Mouse (Mus musculus) lung, postnatal 10 days (tissue): ENCODE results near the gene Gstm2.
"Not testable (repeated sequence)": the region's sequence is repeated elsewhere in the genome, so short reads cannot be mapped to it uniquely, and the experiment has no call there.

ENCODE experiments used
- DNase-seq: peaks from one replicate; pipeline ENCODE4 v3.0.0; 2021

Gene Gstm2

DNA sequence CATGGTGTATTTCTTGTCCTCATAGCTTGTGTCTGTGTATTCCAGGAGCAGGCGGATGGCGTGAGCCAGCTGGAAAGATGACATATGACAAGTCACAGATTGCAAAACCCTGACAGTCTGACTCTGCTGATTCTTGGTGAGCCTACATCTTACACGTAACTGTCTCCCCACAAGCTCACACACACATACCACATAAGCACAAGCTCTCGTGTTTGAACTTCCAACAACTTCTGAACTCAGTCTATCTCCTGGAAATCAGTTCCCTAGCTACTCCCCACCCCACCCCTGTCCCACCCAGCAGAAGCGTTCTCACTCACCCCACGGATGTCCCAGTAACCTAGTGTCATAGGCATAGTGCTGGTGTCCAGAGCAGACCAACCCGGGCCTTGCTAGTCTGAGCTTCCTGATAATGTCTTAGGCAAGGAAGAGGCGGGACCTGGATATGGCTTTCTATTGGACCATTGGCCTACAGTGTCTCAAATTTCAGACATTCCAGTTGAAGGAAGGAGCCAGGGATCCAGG lies at the start of gene Gstm2:
TSS of gene Gstm2 (minus strand) at position 413 of the 522 bp plus-strand sequence.
- DNase-seq: peak; percentile 81

GRCm38 (mm10) chr3:108033156-108033555 lies 46.9 kb upstream of the Gstm2 start:
- peak; percentile 48 for DNase-seq

- DNase-seq: no peak
Measured at GRCm38 (mm10) chr3:108032113-108032512, 45.9 kb upstream of the Gstm2 start.

GRCm38 (mm10) chr3:108028641-108029365 lies 42.5 kb upstream of the Gstm2 start:
- no peak for DNase-seq

DNA sequence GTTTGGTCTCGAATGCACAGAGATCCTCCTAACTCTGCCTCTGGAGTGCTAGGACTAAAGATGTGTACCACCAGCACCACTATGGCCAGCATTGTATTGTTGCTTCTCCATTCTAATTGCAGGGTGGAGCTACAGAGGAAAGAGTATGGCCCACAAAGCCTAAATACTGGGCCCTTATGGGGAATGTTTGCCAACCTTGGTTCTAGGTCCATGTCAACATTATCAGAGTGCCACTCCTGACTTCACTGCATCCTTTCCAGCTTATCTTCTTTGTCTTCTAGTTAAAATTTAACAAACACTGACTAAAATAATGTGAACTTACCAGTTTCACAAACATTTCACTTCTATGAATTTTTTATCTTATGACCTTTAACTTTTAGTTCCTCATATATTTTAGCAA lies 40.3 kb upstream of the Gstm2 start:
- DNase-seq: no peak

- DNase-seq: no peak
Measured at GRCm38 (mm10) chr3:108026049-108026448, 39.8 kb upstream of the Gstm2 start.

- DNase-seq: no peak
Measured at GRCm38 (mm10) chr3:108025318-108025717, 39.1 kb upstream of the Gstm2 start.

DNA sequence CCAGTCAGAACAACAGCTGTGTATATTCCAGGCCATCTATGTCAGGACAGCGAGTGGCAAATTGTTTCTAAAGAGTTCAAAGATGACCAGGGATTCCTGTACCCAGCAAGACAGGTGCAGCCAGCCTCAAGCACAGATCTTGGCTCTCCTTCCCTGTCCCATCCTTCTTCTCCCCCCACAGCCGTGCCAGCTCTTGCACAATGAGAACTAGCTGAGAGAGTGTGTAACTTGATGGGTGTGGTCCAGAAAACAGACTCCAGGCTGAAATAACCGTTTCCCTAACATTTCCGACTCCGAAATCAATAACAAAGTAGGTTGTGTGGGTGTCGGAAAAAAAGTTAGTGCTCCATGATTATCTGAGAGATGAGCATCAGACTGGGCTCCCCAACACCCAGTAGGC lies 36.4 kb upstream of the Gstm2 start:
- DNase-seq: peak; percentile 33

- not testable (repeated sequence) for DNase-seq
Measured at GRCm38 (mm10) chr3:108020351-108021022, 34.2 kb upstream of the Gstm2 start.

- DNase-seq: not testable (repeated sequence)
Measured at GRCm38 (mm10) chr3:108019226-108019625, 33.0 kb upstream of the Gstm2 start.

DNA sequence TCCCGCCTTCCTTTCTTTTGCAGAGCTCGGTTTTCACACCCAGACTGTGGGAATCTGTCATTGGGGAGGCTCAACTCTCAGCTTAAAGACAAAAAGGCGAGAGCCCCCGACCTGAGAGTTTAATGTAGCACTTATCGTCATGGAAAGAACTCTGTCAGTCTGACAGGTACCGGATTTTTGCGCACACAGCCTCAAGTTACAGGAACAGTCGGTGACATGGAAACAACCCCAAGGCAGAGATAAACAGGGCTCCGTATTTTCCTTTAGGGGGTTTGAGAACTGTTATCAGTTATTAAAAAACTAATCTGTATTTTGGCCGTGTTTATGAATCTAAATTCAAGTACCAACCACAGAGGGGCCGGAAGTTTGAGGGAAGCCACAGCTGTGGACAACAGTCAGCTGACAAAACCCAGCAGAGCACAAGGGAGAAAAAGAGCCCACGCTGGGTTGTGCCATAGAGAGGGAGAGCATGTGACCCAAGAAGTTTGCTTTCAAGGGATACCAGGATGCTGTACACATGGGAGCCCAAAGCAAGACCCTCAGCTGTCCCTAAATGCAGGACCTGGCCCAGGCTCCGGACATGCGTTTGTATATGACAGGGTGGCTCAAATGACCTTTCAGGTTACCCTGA lies 32.1 kb upstream of the Gstm2 start:
- DNase-seq: peak; percentile 63

DNA sequence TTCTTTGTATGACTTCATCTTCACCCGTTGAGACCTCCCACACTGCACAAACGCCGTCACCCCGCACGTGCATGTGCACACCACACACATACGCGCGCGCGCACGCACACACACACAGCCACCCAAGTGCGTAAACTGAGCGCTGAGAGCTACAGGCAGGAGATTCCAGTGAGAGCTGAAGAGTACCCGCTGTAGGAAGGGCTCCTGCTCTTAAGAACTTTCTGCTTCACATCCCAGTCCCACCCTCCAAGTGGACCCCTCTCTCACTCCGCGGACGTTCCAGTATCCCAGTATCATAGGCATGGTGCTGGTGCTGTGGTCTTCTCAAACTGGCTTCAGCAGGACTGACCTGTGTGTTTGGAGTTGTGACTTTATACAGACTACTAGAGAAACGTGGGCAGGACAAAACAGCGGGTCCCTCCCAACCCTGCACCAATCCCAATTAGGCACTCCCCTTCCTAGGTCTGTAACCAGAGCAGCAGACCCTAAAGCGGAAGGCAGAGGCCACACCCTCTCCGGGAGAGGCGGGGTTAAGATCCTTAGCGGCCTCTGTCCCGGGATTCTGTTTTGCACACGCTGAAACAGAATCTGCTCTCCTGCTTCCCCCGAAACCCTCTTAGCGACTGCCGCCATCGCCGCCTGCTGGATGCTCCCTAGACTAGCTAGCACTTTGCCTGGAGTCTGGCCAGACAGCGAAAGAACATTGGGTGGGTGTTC lies 31.4 kb upstream of the Gstm2 start, which contains the start of gene Gstm1:
TSS of gene Gstm1 (minus strand) at position 501 of the 717 bp plus-strand sequence.
- DNase-seq: peak; percentile 99

DNA sequence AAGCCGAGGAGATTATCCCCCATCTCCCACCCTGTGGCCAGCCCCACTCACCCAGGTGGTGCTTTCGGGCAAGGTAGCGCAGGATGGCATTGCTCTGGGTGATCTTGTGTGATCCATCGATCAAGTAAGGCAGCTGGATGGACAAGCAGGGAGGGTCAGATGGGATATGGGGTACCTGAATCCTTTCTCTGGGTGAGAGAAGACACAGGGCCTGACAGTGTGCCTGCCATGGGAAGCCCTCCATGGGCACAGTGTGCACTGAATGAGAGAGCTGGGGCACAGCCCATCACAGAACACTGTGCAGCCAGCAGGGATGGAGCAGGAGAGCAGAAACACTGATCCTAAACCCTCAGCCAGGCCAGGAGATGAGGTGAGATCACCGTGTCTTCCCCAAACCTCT lies 30.2 kb upstream of the Gstm2 start:
- DNase-seq: not testable (repeated sequence)

DNA sequence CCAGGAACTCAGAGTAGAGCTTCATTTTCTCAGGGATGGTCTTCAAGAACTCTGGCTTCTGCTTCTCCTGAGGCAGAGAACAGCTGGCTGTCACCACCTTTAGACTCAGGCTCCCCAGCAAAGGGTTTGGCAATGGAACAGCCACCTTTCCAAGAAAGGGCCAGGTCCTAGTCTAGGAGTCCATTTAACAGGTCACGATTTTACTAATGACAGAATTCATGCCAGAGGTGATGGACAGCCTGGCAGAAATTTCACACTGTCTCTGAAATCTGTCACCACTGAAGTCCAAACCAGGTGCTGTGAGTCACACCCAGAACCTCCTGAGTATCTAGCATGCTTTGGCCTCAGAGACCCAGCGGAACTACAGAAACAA lies 28.7 kb upstream of the Gstm2 start:
- DNase-seq: no peak

DNA sequence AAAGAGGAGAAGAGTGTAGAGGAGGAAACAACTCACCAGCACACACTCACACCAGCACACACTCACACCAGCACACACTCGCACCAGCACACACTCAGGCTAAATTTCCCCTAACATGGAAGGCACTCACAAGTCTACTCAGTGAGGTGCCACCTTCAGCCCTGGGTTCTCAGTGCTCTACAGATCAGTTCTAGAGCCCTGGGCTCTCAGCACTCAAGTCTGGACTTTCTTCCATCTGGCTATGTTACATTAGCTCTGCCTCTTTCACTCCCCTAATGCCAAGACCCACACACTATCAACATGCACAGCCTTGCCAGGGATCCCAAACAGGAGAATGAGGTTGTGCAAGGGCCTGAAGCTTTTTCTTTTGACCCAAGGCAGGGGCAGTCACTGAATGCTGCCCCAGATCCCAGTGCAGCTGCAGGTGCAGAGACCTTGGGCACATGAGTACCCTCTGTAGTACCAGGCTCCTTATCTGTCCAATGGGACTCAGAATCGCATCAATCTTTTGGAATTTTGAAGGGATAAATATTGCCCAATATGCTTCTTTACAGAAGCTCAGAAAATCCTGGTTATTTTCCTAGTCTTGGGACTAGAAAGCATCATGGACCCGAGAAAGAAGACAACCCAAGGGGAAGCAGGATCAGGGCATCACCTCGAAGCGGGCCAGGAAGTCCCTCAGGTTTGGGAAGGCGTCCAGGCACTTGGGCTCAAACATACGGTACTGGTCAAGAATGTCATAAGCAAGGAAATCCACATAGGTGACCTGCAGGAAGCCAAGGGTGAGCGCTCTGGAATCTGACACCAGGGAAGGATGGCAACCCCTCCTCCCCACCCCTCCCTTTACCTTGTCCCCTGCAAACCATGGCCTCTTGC lies 28.1 kb upstream of the Gstm2 start:
- DNase-seq: no peak

- peak; percentile 77 for DNase-seq
Measured at GRCm38 (mm10) chr3:108013331-108013871, 27.1 kb upstream of the Gstm2 start.

GRCm38 (mm10) chr3:108011558-108011957 lies 25.3 kb upstream of the Gstm2 start:
- no peak for DNase-seq

DNA sequence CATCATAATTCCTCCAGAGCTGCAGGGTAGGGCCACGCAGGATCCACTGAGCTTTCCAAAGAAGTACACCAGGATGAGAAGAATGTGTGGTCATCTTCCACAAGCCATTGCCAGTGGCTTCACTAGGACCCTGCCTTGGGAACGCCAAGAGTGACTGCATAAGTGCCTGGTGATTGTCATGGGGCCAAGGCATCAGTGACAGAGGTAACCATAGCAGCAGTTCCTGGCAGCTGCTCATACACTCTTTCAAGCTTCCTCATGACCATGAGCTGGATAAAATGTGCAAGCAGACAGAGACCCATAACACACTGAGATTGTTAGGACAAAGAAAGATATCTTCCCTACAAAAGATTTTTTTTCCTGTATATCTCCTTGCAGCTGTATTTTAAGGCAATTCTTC lies 24.0 kb upstream of the Gstm2 start:
- DNase-seq: peak; percentile 69

DNA sequence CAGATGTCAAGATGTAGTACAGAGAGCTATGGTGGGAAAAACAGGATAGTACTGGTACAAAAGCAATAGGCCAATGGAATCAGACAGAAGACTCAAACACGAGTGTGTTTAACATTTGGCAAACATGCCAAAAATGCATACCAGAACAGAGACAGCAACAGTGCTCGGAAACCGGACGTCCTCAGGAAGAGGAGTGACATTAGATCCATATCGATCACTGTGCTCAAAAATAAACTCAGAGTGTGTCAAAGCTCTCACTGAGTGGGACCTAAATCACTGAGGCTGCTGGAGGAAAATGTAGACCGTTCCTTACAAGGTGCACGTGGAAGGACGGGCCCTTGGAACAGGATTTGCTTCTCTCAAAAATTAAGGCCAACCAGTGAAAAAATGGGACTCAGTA lies 15.8 kb upstream of the Gstm2 start:
- DNase-seq: peak; percentile 24

- DNase-seq: no peak
Measured at GRCm38 (mm10) chr3:107999491-107999890, 13.2 kb upstream of the Gstm2 start.

GRCm38 (mm10) chr3:107998591-107998990 lies 12.3 kb upstream of the Gstm2 start:
- DNase-seq: no peak

GRCm38 (mm10) chr3:107996576-107996975 lies 10.3 kb upstream of the Gstm2 start:
- DNase-seq: no peak
